Mouse (Mus musculus) myocyte (in vitro differentiated cells): ENCODE results near the gene Ablim2. TPM values are rescaled to one million over a fixed set of nuclear protein-coding genes. Genes with fewer than 3 reads are reported as not detected.

Experiments
- H3K27me3 ChIP-seq: one replicate; pipeline ENCODE4 v1.6.1; 2011; ENCODE audit not compliant: control insufficient read depth, insufficient read depth, insufficient read length
- H3K36me3 ChIP-seq: one replicate; pipeline ENCODE4 v1.6.1; 2011; ENCODE audit not compliant: control insufficient read depth, insufficient read depth
- H3K4me2 ChIP-seq: one replicate; pipeline ENCODE4 v1.6.1; 2011; ENCODE audit warnings: low read depth, control low read depth
- H3K4me3 ChIP-seq: one replicate; pipeline ENCODE4 v1.5.1; 2011; ENCODE audit warnings: mild to moderate bottlenecking, control low read depth, moderate library complexity
- H3K79me2 ChIP-seq: one replicate; pipeline ENCODE4 v1.6.1; 2011; ENCODE audit not compliant: control insufficient read depth, insufficient read depth
- H3ac ChIP-seq: one replicate; pipeline ENCODE4 v1.6.1; 2011; ENCODE audit not compliant: control insufficient read depth, insufficient read length
- CEBPB ChIP-seq: IDR thresholded peaks from 2 replicates; pipeline ENCODE4 v1.6.1; 2011; ENCODE audit warnings: mild to moderate bottlenecking, moderate library complexity; ENCODE audit not compliant: poor library complexity, insufficient read depth, severe bottlenecking
- E2F4 ChIP-seq: IDR thresholded peaks from one replicate; pipeline ENCODE4 v1.6.1; 2011; ENCODE audit warnings: mild to moderate bottlenecking, control low read depth, moderate library complexity; ENCODE audit not compliant: insufficient read depth
- MAX ChIP-seq: IDR thresholded peaks from one replicate; pipeline ENCODE4 v1.6.1; 2011; ENCODE audit warnings: low read depth, mild to moderate bottlenecking, control low read depth
- MYOD1 ChIP-seq, 3 experiments: IDR thresholded peaks; one replicate each; pipeline ENCODE4 v1.6.1; 2011; ENCODE audit warnings: control low read depth in 2 of 3, low read depth in 2 of 3, mild to moderate bottlenecking in 2 of 3, moderate library complexity in 1 of 3; ENCODE audit not compliant: insufficient read length in 2 of 3, control insufficient read depth in 1 of 3
- MYOG ChIP-seq, 3 experiments: IDR thresholded peaks; one replicate each; pipeline ENCODE4 v1.6.1; 2011; ENCODE audit warnings: control low read depth in 2 of 3, low read depth in 2 of 3, mild to moderate bottlenecking in 2 of 3; ENCODE audit not compliant: insufficient read length in 2 of 3, control insufficient read depth in 1 of 3, insufficient read depth in 1 of 3
- POLR2A ChIP-seq: IDR thresholded peaks from one replicate; pipeline ENCODE4 v1.6.1; 2011; ENCODE audit warnings: low read depth, mild to moderate bottlenecking, control low read depth, moderate library complexity; ENCODE audit not compliant: insufficient read length
- POLR2AphosphoS2 ChIP-seq: IDR thresholded peaks from one replicate; pipeline ENCODE4 v1.6.1; 2011; ENCODE audit warnings: low read depth, control low read depth; ENCODE audit not compliant: insufficient read length
- REST ChIP-seq: IDR thresholded peaks from one replicate; pipeline ENCODE4 v1.6.1; 2011; ENCODE audit warnings: mild to moderate bottlenecking, control low read depth, moderate library complexity; ENCODE audit not compliant: insufficient read depth, insufficient read length
- SRF ChIP-seq: IDR thresholded peaks from one replicate; pipeline ENCODE4 v1.6.1; 2011; ENCODE audit warnings: low read depth; ENCODE audit not compliant: control insufficient read depth, insufficient read length
- TCF12 ChIP-seq: IDR thresholded peaks from one replicate; pipeline ENCODE4 v1.6.1; 2011; ENCODE audit warnings: mild to moderate bottlenecking, control low read depth; ENCODE audit not compliant: poor library complexity, insufficient read depth, severe bottlenecking
- TCF3 ChIP-seq: IDR thresholded peaks from one replicate; pipeline ENCODE4 v1.6.1; 2011; ENCODE audit warnings: low read depth, control low read depth; ENCODE audit not compliant: insufficient read length
- USF1 ChIP-seq: IDR thresholded peaks from one replicate; pipeline ENCODE4 v1.6.1; 2011; ENCODE audit warnings: low read depth, mild to moderate bottlenecking, control low read depth, moderate library complexity
- polyA plus RNA-seq: library from polyadenylated mRNA; unstranded; fragments of >200 nt; fragmentation: generic; extraction: Trizol; gene quantifications from one replicate; pipeline ENCODE4 v1.2.1, GENCODE M21; 2012; ENCODE audit warnings: missing spikeins

The Ablim2 gene
- polyA plus RNA-seq, 1 experiment, result 11.9 TPM

DNA sequence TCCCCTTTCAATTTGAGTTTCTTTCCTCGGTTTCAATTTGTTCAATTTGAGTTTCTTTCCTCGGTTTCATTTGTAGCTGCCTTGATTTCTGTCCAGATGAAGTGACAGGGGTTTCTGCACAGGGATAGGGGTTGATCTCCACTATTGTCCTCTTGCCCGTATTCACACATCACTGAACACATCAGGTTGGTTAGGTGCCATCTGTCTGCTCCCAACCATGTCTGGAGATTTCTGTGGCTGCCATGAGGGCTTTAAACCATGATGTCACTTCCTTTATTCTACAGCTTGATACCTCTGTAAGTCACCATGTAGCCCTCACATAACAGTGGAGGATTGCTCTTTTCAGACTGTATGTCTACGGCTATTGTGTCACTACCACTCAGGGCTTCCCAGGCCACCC, 139.5 kb downstream of the Ablim2 start:
- TF ChIP-seq MAX, result no peak
- TF ChIP-seq E2F4, result no peak
- TF ChIP-seq MYOG (IDR thresholded peaks at IDR 0.05; ENCODE audit: control insufficient read depth in 1 of 3, insufficient read depth in 1 of 3, insufficient read length in 2 of 3, low read depth in 2 of 3), result no peak
- no peak for TF ChIP-seq REST
- TF ChIP-seq TCF3, result no peak
- TF ChIP-seq SRF, result no peak
- no peak for TF ChIP-seq TCF12
- TF ChIP-seq POLR2AphosphoS2, result no peak
- no peak for TF ChIP-seq USF1
- TF ChIP-seq MYOD1 (IDR thresholded peaks at IDR 0.05; ENCODE audit: control insufficient read depth in 1 of 3, insufficient read length in 2 of 3, low read depth in 2 of 3), result no peak
- no peak for TF ChIP-seq POLR2A
- TF ChIP-seq CEBPB, result no peak
- no peak overlapping the region for H3K4me3 ChIP-seq
- H3ac ChIP-seq, result no peak overlapping the region
- H3K27me3 ChIP-seq, result no peaks in the 10 kb centered on the region
- H3K79me2 ChIP-seq, result peaks cover 82% of the 10 kb centered on the region
- no peak overlapping the region for H3K4me2 ChIP-seq
- H3K36me3 ChIP-seq, result no peaks in the 10 kb centered on the region

DNA sequence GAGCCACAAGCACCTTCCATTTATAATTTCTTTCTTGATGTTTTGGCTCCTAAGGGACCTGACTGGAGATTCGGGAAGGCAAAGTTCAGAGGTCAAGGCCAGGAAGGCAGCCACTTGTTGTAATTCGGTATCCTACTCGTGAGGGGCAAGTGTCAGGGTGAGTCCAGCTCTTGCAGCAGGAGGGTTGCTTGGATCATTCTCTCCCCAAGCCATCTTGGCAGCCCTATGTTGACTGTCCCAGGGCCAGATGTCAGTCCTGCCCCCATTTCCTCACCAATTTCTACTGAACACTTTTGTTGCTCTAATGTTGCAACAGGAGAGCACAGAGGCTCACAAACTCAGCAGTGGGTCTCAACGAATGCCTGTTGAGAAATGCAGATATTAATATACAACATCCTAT, 140.4 kb downstream of the Ablim2 start:
- H3K36me3 ChIP-seq, result no peaks in the 10 kb centered on the region
- no peak for TF ChIP-seq TCF3
- TF ChIP-seq MYOD1 (IDR thresholded peaks at IDR 0.05; ENCODE audit: control insufficient read depth in 1 of 3, insufficient read length in 2 of 3, low read depth in 2 of 3), result no peak
- TF ChIP-seq CEBPB, result no peak
- TF ChIP-seq TCF12, result no peak
- TF ChIP-seq USF1, result no peak
- no peak for TF ChIP-seq SRF
- no peak for TF ChIP-seq POLR2A
- TF ChIP-seq POLR2AphosphoS2, result no peak
- no peak for TF ChIP-seq E2F4
- TF ChIP-seq REST, result no peak
- no peak for TF ChIP-seq MAX
- TF ChIP-seq MYOG (IDR thresholded peaks at IDR 0.05; ENCODE audit: control insufficient read depth in 1 of 3, insufficient read depth in 1 of 3, insufficient read length in 2 of 3, low read depth in 2 of 3), result no peak
- H3K27me3 ChIP-seq, result no peaks in the 10 kb centered on the region
- H3K79me2 ChIP-seq, result peaks cover 90% of the 10 kb centered on the region
- H3ac ChIP-seq, result no peak overlapping the region
- H3K4me2 ChIP-seq, result no peak overlapping the region
- H3K4me3 ChIP-seq, result no peak overlapping the region

DNA sequence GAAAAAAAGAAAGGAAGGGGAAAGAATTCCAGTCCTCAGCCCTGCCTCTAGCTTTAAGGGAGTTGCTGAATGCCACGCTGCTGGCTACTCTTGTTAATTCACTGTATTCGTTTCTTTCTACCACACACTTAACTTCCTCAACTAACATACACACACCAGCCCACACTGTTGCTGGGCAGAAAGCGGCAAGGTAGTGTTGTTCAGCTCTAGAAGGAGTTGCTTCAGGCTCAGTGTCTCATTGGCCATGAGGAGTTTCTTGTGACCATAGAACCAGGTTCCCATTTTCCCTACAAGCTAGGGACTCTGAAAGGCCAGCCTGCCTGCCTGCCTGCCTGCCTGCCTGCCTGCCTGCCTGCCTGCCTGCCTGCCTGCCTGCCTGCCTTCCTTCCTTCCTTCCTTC, 141.3 kb downstream of the Ablim2 start:
- Histone ChIP-seq H3K4me3 (no peak overlapping the region), H3K27me3 (no peaks in the 10 kb centered on the region), H3K79me2 (peaks cover 85% of the 10 kb centered on the region), H3K36me3 (no peaks in the 10 kb centered on the region), H3ac (no peak overlapping the region), H3K4me2 (no peak overlapping the region)
- TF ChIP-seq MYOG (IDR thresholded peaks at IDR 0.05; ENCODE audit: control insufficient read depth in 1 of 3, insufficient read depth in 1 of 3, insufficient read length in 2 of 3, low read depth in 2 of 3) (no peak), TCF12 (no peak), REST (no peak), USF1 (no peak), CEBPB (no peak), SRF (no peak), MYOD1 (IDR thresholded peaks at IDR 0.05; ENCODE audit: control insufficient read depth in 1 of 3, insufficient read length in 2 of 3, low read depth in 2 of 3) (no peak), POLR2A (no peak), POLR2AphosphoS2 (no peak), MAX (no peak), TCF3 (no peak), E2F4 (no peak)

DNA sequence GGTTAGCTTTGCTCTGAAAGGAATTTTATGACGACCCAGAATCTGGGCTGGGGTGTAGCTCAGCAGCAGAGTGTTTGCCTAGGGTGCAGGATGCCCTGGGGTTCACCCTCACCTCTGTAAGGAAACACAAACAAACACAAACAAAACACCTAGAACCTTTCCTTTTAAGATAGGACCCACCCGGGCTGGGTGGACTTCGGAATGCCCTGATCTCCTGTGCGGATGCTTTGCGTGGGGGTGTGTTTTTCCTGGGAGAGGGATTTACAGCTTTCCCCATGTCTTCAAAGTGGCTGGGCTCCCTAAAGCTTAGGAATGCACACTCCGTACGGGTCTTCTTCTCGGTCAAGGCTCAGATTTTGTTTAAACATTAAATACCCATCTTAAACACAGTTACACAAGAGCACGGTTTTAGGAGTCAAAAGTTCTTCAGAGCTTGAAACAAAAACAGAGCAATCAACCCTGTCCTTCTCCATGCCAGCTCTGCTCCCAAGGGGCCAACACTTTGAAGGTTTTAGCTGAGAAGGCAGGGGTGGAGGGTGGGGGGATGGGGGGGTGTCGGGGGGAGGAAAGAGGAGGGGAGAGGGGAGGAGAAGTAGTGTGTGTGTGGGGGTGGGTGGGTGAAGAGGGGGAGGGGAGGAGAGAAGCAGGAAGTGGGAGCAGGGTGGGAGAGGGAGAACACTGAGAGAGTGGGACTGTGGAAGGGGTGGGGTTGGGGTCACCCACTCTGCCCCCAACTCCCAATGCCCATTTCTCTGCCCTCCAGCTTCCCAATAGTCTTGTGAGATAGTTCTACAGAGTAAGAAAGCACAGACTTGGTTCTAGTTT, 142.9 kb downstream of the Ablim2 start:
- Histone ChIP-seq H3K27me3 (no peaks in the 10 kb centered on the region), H3K4me2 (peak overlapping the region; percentile 18), H3K79me2 (peaks cover 83% of the 10 kb centered on the region), H3K36me3 (no peaks in the 10 kb centered on the region), H3K4me3 (no peak overlapping the region), H3ac (no peak overlapping the region)
- TF ChIP-seq TCF12, result no peak
- no peak for TF ChIP-seq MAX
- TF ChIP-seq CEBPB, result no peak
- TF ChIP-seq SRF, result no peak
- TF ChIP-seq E2F4, result no peak
- no peak for TF ChIP-seq MYOD1 (IDR thresholded peaks at IDR 0.05; ENCODE audit: control insufficient read depth in 1 of 3, insufficient read length in 2 of 3, low read depth in 2 of 3)
- TF ChIP-seq REST, result no peak
- TF ChIP-seq MYOG (IDR thresholded peaks at IDR 0.05; ENCODE audit: control insufficient read depth in 1 of 3, insufficient read depth in 1 of 3, insufficient read length in 2 of 3, low read depth in 2 of 3), result no peak
- no peak for TF ChIP-seq TCF3
- no peak for TF ChIP-seq POLR2AphosphoS2
- TF ChIP-seq USF1, result no peak
- no peak for TF ChIP-seq POLR2A
